ENCODE assay signal across 11 mouse cellular contexts in the genomic region with DNA sequence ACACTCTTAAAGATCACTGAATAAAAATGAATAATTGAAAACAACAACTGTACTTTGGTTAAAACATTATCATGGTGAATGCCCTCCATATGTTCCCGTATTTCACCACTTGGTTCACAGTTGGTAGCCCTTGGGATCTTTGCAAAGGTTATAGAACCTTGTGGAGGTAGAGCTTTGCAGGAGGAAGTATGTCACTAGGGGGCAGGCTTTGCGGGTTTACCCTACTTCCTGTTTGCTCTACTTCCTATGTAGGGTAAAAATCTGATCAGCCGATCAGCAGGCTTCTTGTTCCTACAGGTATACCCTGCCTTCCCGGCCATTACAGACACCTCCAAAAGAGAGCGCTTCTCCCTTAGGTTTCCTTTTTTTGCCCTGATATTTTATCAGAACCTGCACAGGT. TPM values are rescaled to one million over a fixed set of nuclear protein-coding genes. Genes with fewer than 3 reads are reported as not detected.
A peak's percentile ranks its signal among the peaks of the same experiment; 100 is the strongest.
DNase-seq lines count a peak whose midpoint lies in the region; ATAC-seq and TF ChIP-seq lines count a peak whose summit lies in the region.
"Had no signal": no experiment of that assay in that cellular context is flagged by ENCODE, and none has a peak within 500 bp of the region (broad histone marks: within the 10 kb centered on the region; RNA-seq: fewer than 3 reads in every experiment).

No protein-coding gene starts in this region.

- ATAC-seq in kidney, embryonic 14.5 days (ENCODE audit: low FRiP score, low TSS enrichment) = no peak
- no peak for ATAC-seq in stomach, postnatal 0 days (ENCODE audit: low FRiP score, low TSS enrichment)

- no peak overlapping the region for H3K4me2 ChIP-seq in kidney, embryonic 14.5 days (replicated peaks; ENCODE audit: low read depth, low read length)
- H3K4me2 ChIP-seq in stomach, postnatal 0 days (replicated peaks; ENCODE audit: low read depth) = no peak overlapping the region
- H3K4me2 ChIP-seq: embryonic facial prominence, embryonic 15.5 days; heart, embryonic 13.5 days had no signal

- peaks cover 72% of the 10 kb centered on the region for H3K36me3 ChIP-seq in kidney, embryonic 14.5 days (ENCODE audit: control insufficient read depth, insufficient read depth, low read length)
- H3K36me3 ChIP-seq in stomach, postnatal 0 days (ENCODE audit: control insufficient read depth, insufficient read depth, low read length) = peaks cover 9% of the 10 kb centered on the region

- H3K4me3 ChIP-seq in kidney, embryonic 14.5 days (ENCODE audit: low read length) = no peak overlapping the region
- no peak overlapping the region for H3K4me3 ChIP-seq in stomach, postnatal 0 days (ENCODE audit: low read depth, low read length)
- H3K4me3 ChIP-seq in cerebellum, adult 2 months (replicated peaks; ENCODE audit: insufficient read depth, low read depth, low read length) = no peak overlapping the region
- H3K4me3 ChIP-seq: embryonic facial prominence, embryonic 15.5 days; heart, embryonic 13.5 days had no signal

- no peak overlapping the region for H3K27ac ChIP-seq in kidney, embryonic 14.5 days (ENCODE audit: low read depth, low read length)
- no peak overlapping the region for H3K27ac ChIP-seq in stomach, postnatal 0 days (replicated peaks)
- no peak overlapping the region for H3K27ac ChIP-seq in cerebellum, adult 2 months (ENCODE audit: insufficient read depth, low read length)
- H3K27ac ChIP-seq: embryonic facial prominence, embryonic 15.5 days; heart, embryonic 13.5 days had no signal

- H3K9me3 ChIP-seq in kidney, embryonic 14.5 days (ENCODE audit: control insufficient read depth, low read length) = no peaks in the 10 kb centered on the region
- H3K9me3 ChIP-seq in stomach, postnatal 0 days (ENCODE audit: control insufficient read depth, low read length) = no peaks in the 10 kb centered on the region
- H3K9me3 ChIP-seq: embryonic facial prominence, embryonic 15.5 days; heart, embryonic 13.5 days had no signal

- TF ChIP-seq POLR2A in cerebellum, adult 2 months (IDR thresholded peaks at IDR 0.05; ENCODE audit: borderline replicate concordance, insufficient read depth, low read length) = no peak

- H3K4me1 ChIP-seq in kidney, embryonic 14.5 days (ENCODE audit: control insufficient read depth, insufficient read depth, low read length) = peaks cover 6% of the 10 kb centered on the region; the same call in 1 of the 2 replicates
- H3K4me1 ChIP-seq in stomach, postnatal 0 days (replicated peaks; ENCODE audit: control insufficient read depth, insufficient read depth) = no peaks in the 10 kb centered on the region
- no peaks in the 10 kb centered on the region; the same call in 1 of the 2 replicates for H3K4me1 ChIP-seq in cerebellum, adult 2 months (ENCODE audit: control insufficient read depth, insufficient read depth, low read length)

- no peaks in the 10 kb centered on the region for H3K27me3 ChIP-seq in kidney, embryonic 14.5 days (ENCODE audit: control insufficient read depth, insufficient read depth, low read length)
- H3K27me3 ChIP-seq in stomach, postnatal 0 days (ENCODE audit: control insufficient read depth, insufficient read depth, low read length) = no peaks in the 10 kb centered on the region
- H3K27me3 ChIP-seq in cerebellum, adult 2 months (ENCODE audit: control insufficient read depth, insufficient read depth, low read length) = no peaks in the 10 kb centered on the region
- H3K27me3 ChIP-seq: embryonic facial prominence, embryonic 15.5 days; heart, embryonic 13.5 days had no signal

- no peak overlapping the region for H3K9ac ChIP-seq in kidney, embryonic 14.5 days (ENCODE audit: low read depth, low read length)
- no peak overlapping the region for H3K9ac ChIP-seq in stomach, postnatal 0 days (ENCODE audit: low read length)
- H3K9ac ChIP-seq: embryonic facial prominence, embryonic 15.5 days; heart, embryonic 13.5 days had no signal

- peak; percentile 51 for TF ChIP-seq CTCF in stomach, postnatal 0 days (IDR thresholded peaks at IDR 0.05; ENCODE audit: low read depth)
- TF ChIP-seq CTCF in cerebellum, adult 2 months (IDR thresholded peaks at IDR 0.05; ENCODE audit: borderline replicate concordance, insufficient read depth, low read depth, low read length) = no peak

- DNase-seq in kidney, postnatal 10 days = peak; percentile 18
- DNase-seq in ES-CJ7 (ENCODE audit: low read depth, low spot score) = peak; percentile 66
- peak; percentile 45 for DNase-seq in lung, postnatal 14 days
- DNase-seq in stomach, postnatal 0 days (ENCODE audit: low spot score) = peak; percentile 40
- DNase-seq in cerebellum, adult 11 months = no peak
- no peak for DNase-seq in frontal cortex, postnatal 36 days (ENCODE audit: low spot score in 2 of 2)
- DNase-seq in cerebellum, adult 2 months = no peak

- 76% methylated on average over 5 of the region's 5 CpGs for WGBS in kidney, embryonic 14.5 days
- 76% methylated on average over 5 of the region's 5 CpGs for WGBS in stomach, postnatal 0 days
- WGBS in cerebellum, adult 2 months = 76% methylated on average over 5 of the region's 5 CpGs

- no peak for TF ChIP-seq EP300 in stomach, postnatal 0 days (optimal IDR thresholded peaks at IDR 0.05)

RNA-seq across cellular contexts. Expression of a gene that starts 6.2 kb away (rescaled TPM):
- polyA plus RNA-seq in kidney, embryonic 14.5 days (2014; fragmentation: Nextera tagmentation; extraction: Ambion mirVana) = 11.5 and 16.7 TPM in 2 replicates
- polyA plus RNA-seq in stomach, postnatal 0 days (2015; fragmentation: Nextera tagmentation; extraction: Ambion mirVana) = 6.2 and 6.5 TPM in 2 replicates
- polyA plus RNA-seq in cerebellum, adult 2 months (2012; rRNA removed) = 55.6 and 57.9 TPM in 2 replicates

RNA-seq across cellular contexts. Expression of a gene that starts 8.0 kb away (rescaled TPM):
- polyA plus RNA-seq in kidney, embryonic 14.5 days (2014; fragmentation: Nextera tagmentation; extraction: Ambion mirVana) = 120 and 163 TPM in 2 replicates
- 126 TPM in 2 replicates for polyA plus RNA-seq in stomach, postnatal 0 days (2015; fragmentation: Nextera tagmentation; extraction: Ambion mirVana)
- 71.2 and 71.8 TPM in 2 replicates for polyA plus RNA-seq in cerebellum, adult 2 months (2012; rRNA removed)

RNA-seq across cellular contexts. Expression of a gene that starts 20.5 kb away (rescaled TPM):
- polyA plus RNA-seq in kidney, embryonic 14.5 days (2014; fragmentation: Nextera tagmentation; extraction: Ambion mirVana) = 0.19 TPM in 1 of 2 replicates, not detected in the other
- polyA plus RNA-seq in stomach, postnatal 0 days (2015; fragmentation: Nextera tagmentation; extraction: Ambion mirVana) = not detected in 2 replicates
- not detected in 2 replicates for polyA plus RNA-seq in cerebellum, adult 2 months (2012; rRNA removed)
- polyA plus RNA-seq: embryonic facial prominence, embryonic 15.5 days; heart, embryonic 13.5 days; large intestine, adult 2 months had no signal

Comparison
In these comparisons a context has a peak if more than half of its experiments do, and no peak if none do; other contexts are left out.
1. DNase-seq: peak in kidney, postnatal 10 days (single experiment), ES-CJ7 (single experiment), lung, postnatal 14 days (single experiment) and stomach, postnatal 0 days (single experiment); none in cerebellum, adult 11 months (single experiment), frontal cortex, postnatal 36 days (0 of 2) and cerebellum, adult 2 months (0 of 2).